Mouse (Mus musculus): Measurements from ENCODE around the gene Prr5.

DNA sequence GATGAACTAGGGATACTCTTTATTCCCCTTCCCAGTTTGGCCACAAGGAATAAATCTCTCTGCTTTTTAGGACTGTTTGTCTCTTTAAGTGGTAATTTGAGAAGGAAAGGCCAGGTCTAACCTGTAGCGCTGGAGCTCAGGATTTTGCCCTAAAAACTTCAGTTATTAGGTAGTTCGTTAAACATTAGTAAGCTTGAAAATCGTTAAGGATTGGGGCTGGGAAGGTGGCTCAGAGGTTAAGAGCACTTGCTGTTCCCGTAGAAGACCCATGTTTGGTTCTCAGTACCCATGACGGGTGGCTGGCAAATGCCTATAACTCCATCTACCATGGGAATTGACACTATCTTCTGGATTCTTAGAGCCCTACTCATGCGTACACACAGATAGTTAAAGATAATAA lies 17.9 kb upstream of the Prr5 start:
- no peak for TF ChIP-seq POLR2AphosphoS2 (IDR thresholded peaks at IDR 0.05; ENCODE audit: insufficient read length, low read depth)
- TF ChIP-seq MAX (IDR thresholded peaks at IDR 0.05; ENCODE audit: low read depth) = no peak
- no peak for TF ChIP-seq E2F4 (IDR thresholded peaks at IDR 0.05; ENCODE audit: insufficient read depth)
- TF ChIP-seq POLR2A (IDR thresholded peaks at IDR 0.05; ENCODE audit: insufficient read length, low read depth) = no peak
- TF ChIP-seq USF1 (IDR thresholded peaks at IDR 0.05; ENCODE audit: low read depth) = no peak
